Mouse (Mus musculus) right cerebral cortex, postnatal 10 days (tissue): Measurements from ENCODE around the gene Rbck1.
"Not testable (repeated sequence)": the region's sequence is repeated elsewhere in the genome, so short reads cannot be mapped to it uniquely, and the experiment has no call there.

Experiments used
- DNase-seq, 2 experiments: peaks; one replicate each; pipeline ENCODE4 v3.0.0; 2021; ENCODE audit warnings: low spot score in 2 of 2

The Rbck1 gene

GRCm38 (mm10) chr2:152302862-152303261 lies 29.6 kb downstream of the Rbck1 start:
- DNase-seq, result no peak

- DNase-seq, result no peak
Observed at GRCm38 (mm10) chr2:152294541-152294940, 37.9 kb downstream of the Rbck1 start.

GRCm38 (mm10) chr2:152293727-152294475 lies 38.6 kb downstream of the Rbck1 start, which contains the start of gene Tbc1d20:
Tbc1d20 (plus strand) TSS chr2:152293828.
- DNase-seq, result peak; percentile 93 to 94

- DNase-seq, result peak in 1 of 2 experiments; percentile 44
Observed at GRCm38 (mm10) chr2:152293179-152293726, 39.2 kb downstream of the Rbck1 start.

GRCm38 (mm10) chr2:152292475-152292874 lies 40.0 kb downstream of the Rbck1 start:
- DNase-seq, result no peak

- not testable (repeated sequence) for DNase-seq
Observed at GRCm38 (mm10) chr2:152289623-152290022, 42.8 kb downstream of the Rbck1 start.

- no peak for DNase-seq
Observed at GRCm38 (mm10) chr2:152288046-152288445, 44.4 kb downstream of the Rbck1 start.

GRCm38 (mm10) chr2:152287560-152287959 lies 44.9 kb downstream of the Rbck1 start:
- DNase-seq, result no peak

GRCm38 (mm10) chr2:152281407-152281806 lies 51.0 kb downstream of the Rbck1 start:
- no peak for DNase-seq

GRCm38 (mm10) chr2:152273639-152274038 lies 58.8 kb downstream of the Rbck1 start:
- DNase-seq, result no peak
